Mouse (Mus musculus) midbrain, embryonic 11.5 days (tissue): ENCODE data around the gene Srl. TPM values are rescaled to one million over a fixed set of nuclear protein-coding genes. Genes with fewer than 3 reads are reported as not detected.
"Not testable (repeated sequence)": the region's sequence is repeated elsewhere in the genome, so short reads cannot be mapped to it uniquely, and the experiment has no call there.

Source experiments
- ATAC-seq: fragments of 200-750 bp; cut with Nextera tagmentation; 2 replicates; pipeline ENCODE4 v1.8.0; 2017; ENCODE audit warnings: moderate TSS enrichment, moderate library complexity; ENCODE audit not compliant: low FRiP score
- DNase-seq: peaks from one replicate; pipeline ENCODE4 v3.0.0; 2015; ENCODE audit warnings: low spot score; ENCODE audit errors: missing footprints
- H3K27ac ChIP-seq: fragments of 300-500 bp; sonication (generic); 2 replicates; pipeline ENCODE4 v1.5.1; 2014; ENCODE audit warnings: low read depth, low read length
- H3K27me3 ChIP-seq: fragments of 300-500 bp; sonication (generic); 2 replicates; pipeline ENCODE4 v1.6.1; 2014; ENCODE audit warnings: mild to moderate bottlenecking, low read length, moderate library complexity, mixed read lengths; ENCODE audit not compliant: control insufficient read depth, insufficient read depth
- H3K36me3 ChIP-seq: fragments of 300-500 bp; sonication (generic); 2 replicates; pipeline ENCODE4 v1.6.1; 2014; ENCODE audit warnings: mild to moderate bottlenecking, low read length, moderate library complexity, mixed read lengths; ENCODE audit not compliant: control insufficient read depth, insufficient read depth
- H3K4me1 ChIP-seq: fragments of 300-500 bp; sonication (generic); 2 replicates; pipeline ENCODE4 v1.6.1; 2014; ENCODE audit warnings: low read length; ENCODE audit not compliant: control insufficient read depth, insufficient read depth
- H3K4me2 ChIP-seq: fragments of 300-500 bp; sonication (generic); 2 replicates; pipeline ENCODE4 v1.6.1; 2014; ENCODE audit warnings: mild to moderate bottlenecking, moderate library complexity
- H3K4me3 ChIP-seq: fragments of 300-500 bp; sonication (generic); 2 replicates; pipeline ENCODE4 v1.5.1; 2014; ENCODE audit warnings: low read depth, low read length
- H3K9ac ChIP-seq: fragments of 300-500 bp; sonication (generic); 2 replicates; pipeline ENCODE4 v1.6.1; 2014; ENCODE audit warnings: low read length
- H3K9me3 ChIP-seq: fragments of 300-500 bp; sonication (generic); 2 replicates; pipeline ENCODE4 v1.6.1; 2016; ENCODE audit warnings: low read length; ENCODE audit not compliant: control insufficient read depth
- WGBS: fragments of 180-500 bp; shearing (Covaris S2); extraction: QIAGEN DNeasy Blood & Tissue Kit; methylation state at CpG from one replicate; pipeline ENCODE4 v1.1.7; 2014; 5-methylcytosine and 5-hydroxymethylcytosine counted together
- polyA plus RNA-seq: library from polyadenylated mRNA; unstranded; fragments of >200 nt; fragmentation: Nextera tagmentation; extraction: Ambion mirVana; gene quantifications from 2 replicates; pipeline ENCODE4 v1.2.1, GENCODE M21; 2014

The Srl gene
- polyA plus RNA-seq, 1 experiment from 2014 or later = 20.0 TPM

DNA sequence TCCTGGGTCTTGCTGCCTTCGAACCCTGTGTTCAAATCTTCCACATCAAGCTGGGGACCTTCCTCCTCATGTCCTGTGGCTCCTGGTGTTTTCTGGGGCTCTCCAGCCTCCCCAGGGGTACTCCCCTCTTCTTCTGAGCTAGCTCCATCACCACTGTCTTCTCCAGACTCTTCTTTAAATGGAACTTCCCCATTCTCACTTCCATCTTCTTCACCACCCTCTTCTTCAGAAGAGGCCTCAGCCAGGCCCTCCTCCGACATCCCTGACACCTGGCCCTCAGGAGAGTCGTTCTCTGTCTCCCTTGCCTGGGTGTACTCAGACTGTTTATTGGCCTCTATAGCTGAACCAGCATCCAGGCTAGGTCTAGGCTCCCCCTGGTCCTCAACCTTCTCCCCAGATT, 45.1 kb downstream of the Srl start:
- WGBS = 80% methylated on average over 3 of the region's 3 CpGs

DNA sequence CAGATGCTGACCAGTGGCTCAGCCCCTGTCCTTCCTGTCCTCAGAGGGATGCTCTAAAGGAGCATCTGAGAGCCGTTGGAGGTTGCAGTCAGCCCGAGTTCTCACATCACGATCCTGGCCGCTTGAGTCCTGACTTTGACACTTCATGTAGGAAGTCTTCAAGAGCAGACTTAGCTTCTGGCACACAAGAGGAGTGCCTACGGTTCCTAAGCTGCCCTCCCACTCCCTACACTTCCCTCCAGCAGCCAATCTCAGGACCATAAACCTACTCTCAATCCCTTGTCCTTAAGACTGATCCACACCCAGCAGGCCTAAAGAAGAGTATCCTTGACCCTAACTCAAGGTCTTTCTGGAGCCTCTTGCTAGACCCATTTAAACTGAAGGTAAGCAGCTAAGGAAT, 45.8 kb downstream of the Srl start:
- Histone ChIP-seq H3K27me3 (no peaks in the 10 kb centered on the region), H3K4me3 (no peak overlapping the region), H3K4me1 (no peaks in the 10 kb centered on the region), H3K27ac (no peak overlapping the region), H3K9ac (no peak overlapping the region), H3K4me2 (no peak overlapping the region), H3K36me3 (peaks cover 2% of the 10 kb centered on the region; the same call in 1 of the 2 replicates), H3K9me3 (no peaks in the 10 kb centered on the region)
- ATAC-seq = no peak
- DNase-seq = no peak
- 85% methylated on average over 5 of the region's 5 CpGs for WGBS

More for the DNA sequence above, 45.1 kb downstream of the Srl start:
- no peaks in the 10 kb centered on the region for H3K9me3 ChIP-seq
- no peak overlapping the region for H3K4me3 ChIP-seq
- ATAC-seq (no peak), DNase-seq (no peak)
- no peak overlapping the region for H3K27ac ChIP-seq
- no peak overlapping the region for H3K4me2 ChIP-seq
- no peak overlapping the region for H3K9ac ChIP-seq
- H3K27me3 ChIP-seq = no peaks in the 10 kb centered on the region
- H3K36me3 ChIP-seq = peaks cover 2% of the 10 kb centered on the region; the same call in 1 of the 2 replicates
- H3K4me1 ChIP-seq = no peaks in the 10 kb centered on the region

DNA sequence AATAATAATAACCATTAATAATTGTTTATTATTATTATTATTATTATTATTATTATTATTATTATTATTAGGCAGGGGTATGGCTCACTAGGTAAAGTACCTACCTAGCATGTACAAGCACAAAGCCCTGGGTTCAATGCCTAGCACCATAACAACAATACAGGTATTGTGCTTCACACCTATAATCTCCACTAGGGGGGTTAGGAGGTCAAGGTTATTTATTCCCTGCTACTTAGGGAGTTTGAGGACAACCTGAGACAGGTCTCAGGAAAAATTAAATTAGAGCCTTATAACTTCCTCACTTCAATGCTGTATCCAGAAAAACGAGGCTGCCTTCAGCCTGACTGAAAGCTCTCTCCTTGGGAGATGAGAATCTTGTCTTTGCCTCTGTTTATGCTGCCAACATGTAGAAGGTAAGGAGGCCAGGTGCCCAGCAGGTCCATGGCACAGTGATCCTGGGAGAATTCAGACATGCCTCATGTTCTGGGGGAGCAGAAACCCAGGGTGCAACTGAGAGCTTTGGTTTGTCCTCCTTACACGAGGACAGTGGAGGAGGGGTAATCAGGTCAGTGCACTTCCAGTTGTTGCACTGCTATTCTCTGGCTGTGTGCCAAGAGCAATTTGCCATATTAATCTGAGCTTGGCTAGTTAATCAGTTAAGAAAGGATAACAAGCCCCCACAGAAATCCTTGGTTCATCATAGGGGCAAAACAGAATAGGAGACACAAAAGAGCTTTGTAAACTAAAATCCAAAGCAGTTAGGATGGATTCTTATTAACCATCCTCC, 48.6 kb downstream of the Srl start:
- 77% methylated on average over 2 of the region's 2 CpGs for WGBS
- H3K4me2 ChIP-seq = no peak overlapping the region
- ATAC-seq (no peak), DNase-seq (no peak)
- H3K27ac ChIP-seq = no peak overlapping the region
- no peaks in the 10 kb centered on the region for H3K4me1 ChIP-seq
- no peak overlapping the region for H3K4me3 ChIP-seq
- H3K9me3 ChIP-seq = no peaks in the 10 kb centered on the region
- no peak overlapping the region for H3K9ac ChIP-seq
- no peaks in the 10 kb centered on the region for H3K27me3 ChIP-seq
- peaks cover 2% of the 10 kb centered on the region; the same call in 1 of the 2 replicates for H3K36me3 ChIP-seq

DNA sequence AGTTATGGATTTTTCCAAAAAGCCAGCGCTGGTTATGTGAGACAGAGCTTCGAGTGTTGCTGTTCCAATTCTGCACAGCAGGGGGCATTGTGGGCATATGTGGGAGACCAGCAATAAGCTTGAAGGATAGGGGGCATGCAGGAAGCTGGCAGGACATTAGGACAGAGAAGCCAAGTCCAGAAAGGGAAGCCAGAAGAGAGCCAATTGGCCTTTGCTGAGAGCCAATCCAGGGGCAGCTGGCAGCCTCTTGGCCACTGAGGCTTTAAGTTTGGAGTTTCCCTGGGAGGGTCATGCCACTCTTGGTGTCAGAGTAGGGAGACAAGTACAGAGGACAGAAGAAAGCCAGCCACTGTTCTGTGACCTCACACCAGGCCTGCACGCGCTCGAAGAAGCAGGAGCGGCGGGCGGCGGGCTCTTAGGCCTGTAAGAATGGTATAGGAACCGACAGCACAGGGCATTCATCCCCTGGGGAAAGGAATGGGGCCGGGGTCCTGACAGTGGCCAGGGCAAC, 52.4 kb downstream of the Srl start:
- no peaks in the 10 kb centered on the region for H3K9me3 ChIP-seq
- DNase-seq = peak; percentile 99
- H3K27me3 ChIP-seq = no peaks in the 10 kb centered on the region
- no peaks in the 10 kb centered on the region for H3K4me1 ChIP-seq
- no peak overlapping the region for H3K4me3 ChIP-seq
- H3K4me2 ChIP-seq = no peak overlapping the region
- WGBS = 71% methylated on average over 11 of the region's 11 CpGs
- no peak overlapping the region for H3K27ac ChIP-seq
- no peak overlapping the region for H3K9ac ChIP-seq
- H3K36me3 ChIP-seq = peaks cover 4% of the 10 kb centered on the region; the same call in 1 of the 2 replicates
- peak; percentile 73 for ATAC-seq

DNA sequence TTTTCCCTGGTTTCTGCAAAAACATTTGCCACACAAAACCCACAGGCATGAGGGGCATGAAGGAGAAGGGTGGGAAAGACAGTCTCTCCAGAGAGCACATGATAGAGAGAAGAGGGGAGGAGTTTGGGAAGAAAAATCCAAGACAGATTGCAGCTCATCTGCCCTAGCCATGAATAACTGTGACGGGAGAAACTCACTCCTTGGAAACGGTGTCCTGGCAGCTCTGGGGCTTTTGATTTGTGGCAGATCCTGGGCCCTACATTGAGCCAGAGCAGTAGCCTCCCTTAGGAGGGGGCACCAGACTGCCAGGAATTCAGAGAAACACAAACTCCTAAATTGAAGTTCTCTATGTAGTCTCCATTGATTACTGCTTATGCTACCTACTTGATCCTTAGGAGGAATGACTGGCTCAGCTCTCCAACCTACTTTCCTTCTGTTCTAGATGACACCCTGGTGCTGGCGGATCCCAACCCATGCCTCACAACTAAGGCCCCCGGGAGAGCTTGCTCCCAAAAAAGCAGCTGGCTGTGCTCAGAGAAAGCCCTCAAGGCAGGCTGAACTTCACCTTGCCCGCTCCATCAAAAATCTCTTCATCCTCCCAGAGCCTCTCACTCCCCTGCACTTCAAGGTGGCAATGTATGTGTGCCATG, 60.9 kb downstream of the Srl start:
- Histone ChIP-seq H3K4me2 (no peak overlapping the region), H3K4me1 (no peaks in the 10 kb centered on the region), H3K36me3 (no peaks in the 10 kb centered on the region), H3K27ac (no peak overlapping the region), H3K4me3 (no peak overlapping the region), H3K9me3 (no peaks in the 10 kb centered on the region), H3K9ac (no peak overlapping the region), H3K27me3 (no peaks in the 10 kb centered on the region)
- DNase-seq = no peak
- ATAC-seq = no peak
- WGBS = 81% methylated on average over 5 of the region's 5 CpGs

DNA sequence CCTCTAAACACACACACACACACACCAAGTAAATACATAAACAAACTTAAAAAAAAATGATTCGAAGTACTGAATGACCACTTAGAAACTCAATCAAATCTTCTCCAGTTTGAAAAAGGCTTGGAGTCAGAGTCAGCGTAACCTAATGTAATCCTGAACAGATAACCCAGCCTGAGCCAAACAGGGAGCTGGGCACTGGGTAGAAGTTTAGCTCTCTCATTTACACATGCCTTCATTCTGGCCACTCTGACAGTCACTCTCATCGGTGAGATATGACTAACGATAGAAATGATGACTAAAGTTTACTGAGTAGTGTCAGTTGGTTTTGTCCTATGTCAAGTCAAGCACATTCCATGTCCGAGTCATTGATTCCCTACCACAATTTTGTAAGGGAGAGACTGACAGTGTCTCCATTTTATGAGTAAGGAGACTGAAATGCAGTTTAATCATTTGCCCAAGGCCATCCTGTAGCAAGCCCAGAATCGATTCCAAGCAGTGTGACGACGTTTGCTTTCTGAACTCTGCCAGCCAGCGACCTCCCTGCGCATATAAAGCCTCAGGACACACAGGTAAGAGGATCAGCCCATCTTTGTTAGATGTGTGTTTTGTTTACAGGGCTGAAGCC, 63.9 kb downstream of the Srl start:
- Histone ChIP-seq H3K36me3 (no peaks in the 10 kb centered on the region), H3K9me3 (no peaks in the 10 kb centered on the region), H3K4me2 (no peak overlapping the region), H3K9ac (no peak overlapping the region), H3K27me3 (no peaks in the 10 kb centered on the region), H3K4me1 (no peaks in the 10 kb centered on the region), H3K27ac (no peak overlapping the region), H3K4me3 (no peak overlapping the region)
- no peak for ATAC-seq
- 87% methylated on average over 10 of the region's 10 CpGs for WGBS
- DNase-seq = no peak

DNA sequence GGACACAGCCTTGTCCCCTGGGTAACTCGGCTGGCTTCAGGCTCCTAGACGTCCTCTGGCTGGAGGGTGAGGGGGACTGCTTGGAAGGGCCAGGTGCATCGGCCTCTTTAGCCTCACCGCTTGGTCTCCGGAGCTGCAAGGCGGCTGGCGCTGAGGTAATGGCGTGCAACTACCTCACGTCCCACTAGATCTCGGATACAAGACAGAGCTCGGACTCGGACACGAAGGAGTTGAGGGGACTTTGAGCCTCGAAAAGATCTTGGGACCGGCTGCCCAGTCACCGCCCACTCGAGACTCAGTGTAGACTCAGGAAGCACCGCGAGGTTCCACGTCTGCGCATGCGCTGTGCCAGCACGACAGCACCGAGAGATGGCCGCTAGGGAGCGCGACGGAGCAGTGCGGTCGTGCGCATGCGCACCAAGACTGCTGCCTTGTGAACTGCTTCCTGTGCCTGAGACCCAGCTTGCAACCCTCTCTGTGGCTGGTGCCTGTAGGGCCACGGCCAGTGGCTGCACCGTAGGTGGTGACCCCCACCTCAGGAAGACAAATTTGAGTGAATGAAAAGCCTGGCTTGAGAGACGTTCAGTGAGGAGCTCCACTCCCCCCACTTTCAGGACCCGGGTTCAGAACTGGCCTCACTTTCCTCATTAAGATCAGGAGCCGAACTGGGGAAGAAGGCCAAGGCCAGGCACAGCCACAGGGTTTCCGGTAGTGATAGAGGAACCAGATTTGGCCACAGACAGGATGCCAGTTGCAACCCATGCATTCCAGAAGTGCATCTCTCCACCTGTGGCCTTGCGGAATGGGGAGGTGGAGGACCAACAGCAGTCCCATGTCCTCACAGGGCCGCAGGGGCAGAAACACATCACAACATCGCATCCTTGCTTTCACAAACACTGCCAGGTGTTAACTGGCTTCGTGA, 66.5 kb downstream of the Srl start:
- 16% methylated on average over 42 of the region's 42 CpGs for WGBS
- Histone ChIP-seq H3K27ac (no peak overlapping the region; the same call in 1 of the 2 replicates), H3K4me2 (peak overlapping the region; percentile 76)

DNA sequence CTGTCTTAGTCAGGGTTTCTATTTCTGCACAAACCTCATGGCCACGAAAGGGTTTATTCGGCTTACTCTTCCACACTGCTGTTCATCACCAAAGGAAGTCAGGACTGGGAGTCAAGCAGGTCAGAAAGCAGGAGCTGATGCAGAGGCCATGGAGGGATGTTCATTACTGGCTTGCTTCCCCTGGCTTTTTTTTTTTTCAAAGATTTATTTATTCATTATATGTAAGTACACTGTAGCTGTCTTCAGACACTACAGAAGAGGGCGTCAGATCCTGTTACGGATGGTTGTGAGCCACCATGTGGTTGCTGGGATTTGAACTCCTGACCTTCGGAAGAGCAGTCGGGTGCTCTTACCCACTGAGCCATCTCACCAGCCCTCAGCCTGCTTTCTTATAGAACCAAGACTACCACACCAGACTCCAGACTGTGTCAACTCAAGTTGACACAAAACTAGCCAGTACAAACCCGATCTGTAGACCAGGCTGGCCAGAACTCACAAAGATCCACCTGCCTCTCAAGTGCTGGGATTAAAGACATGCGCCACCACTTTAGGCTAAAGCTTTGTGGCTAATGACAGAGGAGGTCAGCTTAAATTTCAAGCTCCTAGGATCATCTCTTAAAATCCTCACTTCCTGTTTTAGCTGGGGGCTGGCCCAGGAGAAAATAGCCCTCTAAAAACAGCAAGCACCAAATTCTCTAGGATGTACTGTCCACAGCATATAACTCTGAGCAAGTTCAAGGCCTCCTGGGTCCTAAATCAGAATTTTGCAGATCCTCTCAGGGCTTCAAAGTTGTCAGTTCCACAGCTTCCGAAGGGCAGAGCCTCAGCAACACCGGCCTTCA, 67.4 kb downstream of the Srl start:
- not testable (repeated sequence) for H3K27me3 ChIP-seq, H3K9me3 ChIP-seq, H3K4me1 ChIP-seq, H3K36me3 ChIP-seq, ATAC-seq, H3K27ac ChIP-seq
- Histone ChIP-seq H3K4me3 (peak overlapping the region; percentile 53), H3K4me2 (peak overlapping the region; percentile 76), H3K9ac (peak overlapping the region; percentile 85)
- 64% methylated on average over 10 of the region's 10 CpGs for WGBS
- DNase-seq = peak; percentile 82

More for the DNA sequence above, 66.5 kb downstream of the Srl start:
- Histone ChIP-seq H3K27me3 (no peaks in the 10 kb centered on the region), H3K36me3 (no peaks in the 10 kb centered on the region), H3K9me3 (no peaks in the 10 kb centered on the region), H3K9ac (peak overlapping the region; percentile 85), H3K4me1 (no peaks in the 10 kb centered on the region), H3K4me3 (peak overlapping the region; percentile 53)
- peak; percentile 100 for DNase-seq
- peak; percentile 95 for ATAC-seq
